Mouse (Mus musculus) neural tube, embryonic 13.5 days (tissue): ENCODE measurements at regions not wholly inside any gene's neighbourhood (a gene's known extent, or its start where the extent isn't known, plus 50 kb on each side); places are given as distances from the start of the nearest gene placed in this dataset.

Experiments used
- ATAC-seq: fragments of 200-750 bp; cut with Nextera tagmentation; 2 replicates; pipeline ENCODE4 v1.8.0; 2017; ENCODE audit warnings: low read depth, mild to moderate bottlenecking, moderate TSS enrichment, moderate library complexity
- H3K27ac ChIP-seq: fragments of 300-500 bp; sonication (generic); replicated peaks from 2 replicates; pipeline ENCODE4 v1.5.1; 2015; ENCODE audit warnings: moderate library complexity, mild to moderate bottlenecking, inconsistent platforms
- H3K27me3 ChIP-seq: fragments of 300-500 bp; sonication (generic); 2 replicates; pipeline ENCODE4 v1.6.1; 2015; ENCODE audit warnings: mild to moderate bottlenecking, inconsistent platforms
- H3K36me3 ChIP-seq: fragments of 300-500 bp; sonication (generic); 2 replicates; pipeline ENCODE4 v1.6.1; 2015; ENCODE audit warnings: mild to moderate bottlenecking, inconsistent platforms
- H3K4me1 ChIP-seq: fragments of 300-500 bp; sonication (generic); replicated peaks from 2 replicates; pipeline ENCODE4 v1.6.1; 2015; ENCODE audit warnings: inconsistent platforms
- H3K4me2 ChIP-seq: fragments of 300-500 bp; sonication (generic); 2 replicates; pipeline ENCODE4 v1.6.1; 2015; ENCODE audit warnings: inconsistent platforms, mild to moderate bottlenecking, moderate library complexity
- H3K4me3 ChIP-seq: fragments of 300-500 bp; sonication (generic); 2 replicates; pipeline ENCODE4 v1.5.1; 2015; ENCODE audit warnings: mild to moderate bottlenecking, inconsistent platforms
- H3K9ac ChIP-seq: fragments of 300-500 bp; sonication (generic); 2 replicates; pipeline ENCODE4 v1.6.1; 2015; ENCODE audit warnings: moderate library complexity, mild to moderate bottlenecking, inconsistent platforms
- H3K9me3 ChIP-seq: fragments of 300-500 bp; sonication (generic); 2 replicates; pipeline ENCODE4 v1.6.1; 2016; ENCODE audit warnings: inconsistent platforms
- WGBS: fragments of 180-500 bp; shearing (Covaris S2); methylation state at CpG from one replicate; pipeline ENCODE4 v1.1.7; 2015; 5-methylcytosine and 5-hydroxymethylcytosine counted together

DNA sequence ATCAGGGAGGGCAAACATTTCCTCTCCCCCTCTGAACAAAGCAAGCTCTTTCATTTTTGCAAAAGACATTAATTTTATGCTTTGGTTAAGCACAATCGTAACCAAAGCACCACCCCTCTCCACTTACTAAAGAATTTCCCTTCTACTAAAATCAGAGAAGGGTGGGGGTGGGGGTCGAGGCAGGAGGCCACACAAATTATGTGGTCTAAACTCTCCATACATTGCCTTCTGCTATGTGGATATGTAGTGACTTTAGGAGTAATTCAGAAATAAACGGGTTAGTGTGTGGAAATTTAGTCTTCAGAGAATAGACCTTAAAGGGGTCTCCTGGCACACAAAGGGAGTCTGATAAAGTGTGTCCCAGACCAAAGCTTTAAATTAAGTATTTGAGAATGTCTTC lies 204.1 kb upstream of the Sfrp2 start:
- Histone ChIP-seq H3K27ac (no peak overlapping the region), H3K27me3 (no peaks in the 10 kb centered on the region), H3K4me2 (no peak overlapping the region), H3K4me3 (no peak overlapping the region), H3K36me3 (no peaks in the 10 kb centered on the region), H3K9me3 (no peaks in the 10 kb centered on the region), H3K4me1 (no peaks in the 10 kb centered on the region), H3K9ac (no peak overlapping the region)
- no peak for ATAC-seq
- 43% methylated on average over 3 of the region's 3 CpGs for WGBS

DNA sequence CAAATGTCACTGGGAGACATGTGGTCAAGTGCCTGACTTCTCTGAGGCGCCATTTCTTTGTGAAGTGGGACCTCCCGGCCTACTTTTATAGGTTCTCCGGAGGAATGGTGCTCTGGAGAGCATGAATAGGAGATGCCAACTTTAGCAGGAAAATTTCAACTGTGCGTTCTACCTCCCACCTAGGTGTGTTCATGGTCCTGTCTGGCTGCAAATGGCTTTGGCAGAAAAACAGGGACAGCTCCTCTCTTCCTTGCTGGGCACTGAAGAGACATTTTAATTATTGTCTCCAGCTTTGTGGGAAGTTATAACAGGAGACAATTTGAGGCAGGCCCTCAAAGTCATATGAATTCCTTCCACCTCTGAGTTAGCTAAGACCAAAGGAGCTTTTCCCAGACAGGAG lies 190.6 kb upstream of the Sfrp2 start:
- no peak overlapping the region for H3K4me2 ChIP-seq
- no peak for ATAC-seq
- H3K4me1 ChIP-seq, result no peaks in the 10 kb centered on the region
- 91% methylated on average over 4 of the region's 4 CpGs for whole genome bisulfite sequencing
- H3K36me3 ChIP-seq, result no peaks in the 10 kb centered on the region
- H3K4me3 ChIP-seq, result no peak overlapping the region
- no peak overlapping the region for H3K9ac ChIP-seq
- H3K27me3 ChIP-seq, result no peaks in the 10 kb centered on the region
- H3K9me3 ChIP-seq, result no peaks in the 10 kb centered on the region
- no peak overlapping the region for H3K27ac ChIP-seq

DNA sequence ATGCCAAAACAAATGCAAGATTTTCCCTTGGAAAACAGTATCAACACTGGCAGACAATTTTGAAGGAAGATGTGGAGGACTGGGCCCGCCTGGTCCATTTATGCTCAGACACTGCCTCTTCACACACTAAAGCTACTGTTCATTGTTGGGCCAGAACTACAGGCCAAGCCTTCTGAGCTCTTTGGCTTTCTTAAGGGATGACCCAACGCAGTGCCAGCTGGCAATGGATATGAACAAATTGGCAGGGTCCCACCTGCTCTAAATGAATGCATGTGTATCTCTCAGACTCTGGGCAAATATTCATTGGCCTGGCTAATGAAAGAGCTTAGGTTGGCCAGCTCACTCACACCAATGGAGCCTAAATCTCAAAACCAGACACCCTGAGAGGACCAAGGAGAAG lies 190.0 kb upstream of the Sfrp2 start:
- no peak for ATAC-seq
- WGBS, result 92% methylated on average over 2 of the region's 2 CpGs
- H3K4me1 ChIP-seq, result no peaks in the 10 kb centered on the region

DNA sequence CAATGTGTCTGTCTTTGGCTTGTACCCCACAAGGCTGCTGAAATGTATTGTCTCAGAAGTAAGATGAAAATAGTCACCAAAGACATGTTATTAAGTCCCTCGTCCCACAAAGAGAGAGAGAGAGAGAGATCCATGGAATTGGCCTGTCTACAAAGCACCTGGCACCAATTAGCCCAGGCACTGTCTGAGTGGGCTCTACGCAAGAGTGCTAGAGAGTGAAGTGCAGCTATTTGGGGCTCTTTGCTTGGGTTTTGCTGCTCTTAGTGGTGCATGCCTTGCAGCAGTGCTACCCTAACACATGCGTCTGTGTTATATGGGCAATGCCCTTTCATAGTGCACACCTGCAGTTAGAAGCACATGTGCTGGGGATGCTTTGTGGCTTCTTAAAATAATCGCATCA lies 185.4 kb upstream of the Sfrp2 start:
- no peak for ATAC-seq
- Histone ChIP-seq H3K36me3 (no peaks in the 10 kb centered on the region), H3K27me3 (0 out of 2 replicates have a peak, but pooled peaks cover 4% of the 10 kb centered on the region), H3K4me1 (no peaks in the 10 kb centered on the region), H3K4me2 (no peak overlapping the region), H3K27ac (no peak overlapping the region), H3K4me3 (no peak overlapping the region), H3K9ac (no peak overlapping the region), H3K9me3 (no peaks in the 10 kb centered on the region)
- WGBS, result 80% methylated on average over 4 of the region's 4 CpGs

More for the DNA sequence above, 190.0 kb upstream of the Sfrp2 start:
- Histone ChIP-seq H3K9ac (no peak overlapping the region), H3K4me3 (no peak overlapping the region), H3K9me3 (no peaks in the 10 kb centered on the region), H3K36me3 (no peaks in the 10 kb centered on the region), H3K27ac (no peak overlapping the region), H3K27me3 (0 out of 2 replicates have a peak, but pooled peaks cover 4% of the 10 kb centered on the region), H3K4me2 (no peak overlapping the region)

DNA sequence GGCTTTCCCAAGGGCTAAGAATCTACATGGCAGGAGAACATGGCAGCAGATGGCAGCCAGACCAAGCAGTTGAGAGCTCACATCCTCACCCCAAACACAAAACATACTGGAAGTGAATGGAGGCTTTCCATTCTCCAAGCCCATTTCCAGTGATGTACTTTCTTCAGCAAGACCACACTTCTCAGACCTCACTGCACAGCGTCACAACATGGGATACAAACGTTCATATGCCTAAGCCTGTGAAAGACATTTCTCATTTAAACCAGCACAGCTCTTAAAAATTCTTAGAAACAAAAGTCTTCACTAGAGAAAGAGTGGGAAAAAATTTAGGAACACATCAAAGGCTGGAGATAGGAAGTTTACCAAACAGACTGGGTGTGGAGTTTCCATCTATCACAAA lies 183.9 kb upstream of the Sfrp2 start:
- peaks cover 9% of the 10 kb centered on the region; the same call in 1 of the 2 replicates for H3K27me3 ChIP-seq
- H3K27ac ChIP-seq, result no peak overlapping the region
- no peak overlapping the region for H3K9ac ChIP-seq
- H3K4me2 ChIP-seq, result no peak overlapping the region
- no peaks in the 10 kb centered on the region for H3K4me1 ChIP-seq
- no peak overlapping the region for H3K4me3 ChIP-seq
- no peak for ATAC-seq
- 70% methylated on average over 2 of the region's 2 CpGs for WGBS
- H3K36me3 ChIP-seq, result no peaks in the 10 kb centered on the region
- no peaks in the 10 kb centered on the region for H3K9me3 ChIP-seq

DNA sequence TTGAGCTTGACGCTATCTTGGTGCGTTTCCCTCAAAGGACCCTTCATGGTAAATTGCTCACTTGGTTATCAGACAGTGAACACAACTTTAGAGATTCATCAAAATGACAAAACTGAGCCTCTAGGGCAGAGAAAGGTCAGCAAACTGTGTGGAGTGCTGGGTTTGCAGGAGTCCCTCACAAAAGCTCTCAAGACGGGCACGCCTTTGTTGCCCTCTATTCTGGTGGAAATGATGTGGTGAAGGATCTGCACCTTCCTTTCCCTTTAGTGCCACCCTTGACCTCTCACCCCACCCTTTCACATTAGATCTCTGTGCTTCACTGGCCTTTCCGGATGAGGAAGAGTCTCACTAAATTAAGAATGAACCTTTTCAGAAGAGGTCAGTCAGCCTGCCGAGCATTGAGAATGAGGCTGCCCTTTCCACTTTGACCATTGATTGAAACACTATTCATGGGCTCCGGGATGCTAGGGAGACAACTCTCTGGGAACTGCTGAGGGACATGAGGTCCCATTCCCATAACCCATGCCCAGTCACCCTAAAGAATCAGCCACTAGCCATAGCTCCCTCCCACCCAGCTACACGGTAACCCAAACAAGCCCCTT lies 182.9 kb upstream of the Sfrp2 start:
- H3K9me3 ChIP-seq, result no peaks in the 10 kb centered on the region
- no peak overlapping the region for H3K27ac ChIP-seq
- no peak overlapping the region for H3K4me3 ChIP-seq
- ATAC-seq, result peak; percentile 65
- H3K27me3 ChIP-seq, result peaks cover 12% of the 10 kb centered on the region; the same call in 1 of the 2 replicates
- H3K9ac ChIP-seq, result no peak overlapping the region
- WGBS, result 17% methylated on average over 8 of the region's 8 CpGs
- H3K36me3 ChIP-seq, result no peaks in the 10 kb centered on the region
- no peak overlapping the region for H3K4me2 ChIP-seq
- H3K4me1 ChIP-seq, result no peaks in the 10 kb centered on the region

DNA sequence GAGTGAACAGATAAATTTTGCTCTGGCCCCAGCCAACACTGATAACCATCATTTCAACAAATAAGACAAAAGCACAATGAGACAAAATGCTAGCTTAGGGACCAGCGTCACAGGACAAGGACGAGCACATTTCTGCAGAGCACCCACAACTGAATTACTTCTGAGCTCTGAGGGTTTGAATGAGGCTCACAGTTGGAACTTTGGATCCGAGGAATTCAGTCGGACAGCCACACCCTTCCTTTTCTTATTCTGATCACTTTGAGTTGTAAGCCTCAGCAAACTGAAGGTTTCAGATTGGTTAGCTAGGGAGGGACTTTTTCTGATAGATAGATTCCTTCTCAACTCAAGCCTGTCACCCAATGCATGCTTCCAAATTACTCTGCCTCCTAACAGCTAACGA lies 180.0 kb upstream of the Sfrp2 start:
- no peak overlapping the region for H3K4me2 ChIP-seq

DNA sequence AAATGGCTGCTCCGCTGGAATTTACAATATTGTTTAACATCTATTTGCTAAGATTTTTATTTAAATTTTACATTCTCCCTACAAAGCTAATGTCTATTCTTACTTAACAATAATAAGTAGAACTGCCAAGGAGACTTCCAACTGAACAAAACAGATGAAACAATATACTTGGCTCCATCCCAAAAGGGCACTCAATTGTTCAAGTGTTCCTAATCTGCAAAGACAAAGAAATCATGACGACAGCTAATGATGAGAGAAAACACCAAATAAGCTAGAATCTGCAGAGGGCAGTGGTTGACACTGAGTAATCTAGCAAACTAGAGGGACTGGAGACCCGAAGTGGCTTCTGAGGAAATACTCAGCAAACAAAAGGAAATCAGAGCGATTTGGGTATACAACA lies 179.6 kb upstream of the Sfrp2 start:
- Histone ChIP-seq H3K9me3 (no peaks in the 10 kb centered on the region), H3K4me1 (no peaks in the 10 kb centered on the region; the same call in 1 of the 2 replicates), H3K9ac (no peak overlapping the region), H3K27me3 (peaks cover 9% of the 10 kb centered on the region; the same call in 1 of the 2 replicates), H3K36me3 (no peaks in the 10 kb centered on the region), H3K4me3 (no peak overlapping the region), H3K4me2 (no peak overlapping the region), H3K27ac (no peak overlapping the region)
- WGBS, result 78% methylated on average over 4 of the region's 4 CpGs
- ATAC-seq, result no peak

More for the DNA sequence above, 180.0 kb upstream of the Sfrp2 start:
- Histone ChIP-seq H3K9ac (no peak overlapping the region), H3K4me1 (no peaks in the 10 kb centered on the region; the same call in 1 of the 2 replicates), H3K36me3 (no peaks in the 10 kb centered on the region), H3K9me3 (no peaks in the 10 kb centered on the region), H3K4me3 (no peak overlapping the region), H3K27ac (no peak overlapping the region), H3K27me3 (peaks cover 9% of the 10 kb centered on the region; the same call in 1 of the 2 replicates)
- no peak for ATAC-seq
- 59% methylated on average over 5 of the region's 5 CpGs for WGBS

DNA sequence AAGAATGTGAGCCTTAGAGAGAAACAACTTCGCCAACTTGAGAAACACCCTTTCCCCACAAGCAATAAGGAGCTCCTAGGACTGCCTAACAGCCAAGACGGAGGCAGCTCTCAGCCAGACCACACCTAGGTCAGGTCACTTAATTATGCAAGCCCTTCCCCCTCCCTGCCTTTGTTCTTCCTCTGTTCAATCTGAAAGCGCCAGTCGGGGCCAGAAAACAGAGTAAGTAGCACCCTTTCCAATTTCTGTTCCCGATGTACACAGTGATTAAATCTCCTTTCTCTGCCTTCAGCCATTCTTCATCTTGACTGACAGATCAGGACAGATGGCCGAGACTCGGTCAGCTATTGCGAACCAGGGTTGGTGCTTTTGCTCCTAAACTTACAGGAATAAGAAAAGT lies 177.0 kb upstream of the Sfrp2 start:
- no peak overlapping the region for H3K4me3 ChIP-seq
- 33% methylated on average over 8 of the region's 8 CpGs for WGBS
- peaks cover 9% of the 10 kb centered on the region; the same call in 1 of the 2 replicates for H3K27me3 ChIP-seq
- no peaks in the 10 kb centered on the region for H3K36me3 ChIP-seq
- ATAC-seq, result no peak
- no peak overlapping the region for H3K9ac ChIP-seq
- no peak overlapping the region for H3K27ac ChIP-seq
- H3K4me2 ChIP-seq, result no peak overlapping the region
- H3K9me3 ChIP-seq, result no peaks in the 10 kb centered on the region
- no peaks in the 10 kb centered on the region; the same call in 1 of the 2 replicates for H3K4me1 ChIP-seq

DNA sequence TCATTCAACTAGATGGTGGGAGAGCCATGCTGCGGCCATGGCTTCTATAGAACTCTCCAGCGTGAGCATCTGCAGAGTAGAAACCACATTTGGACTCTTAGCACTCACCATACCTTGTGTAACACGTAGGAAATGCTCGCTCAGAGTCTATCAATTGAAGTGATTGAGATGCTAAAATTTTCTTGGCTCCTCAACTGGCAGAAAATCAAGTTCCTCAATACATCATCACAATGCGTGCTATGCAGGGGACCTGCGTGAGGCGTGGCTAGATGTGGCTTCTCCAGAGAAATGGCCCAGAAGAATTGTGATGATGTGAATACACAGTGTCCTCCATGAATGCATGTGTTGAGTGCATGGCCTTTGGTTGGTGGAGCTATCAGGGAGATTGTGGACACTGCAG lies 174.9 kb upstream of the Sfrp2 start:
- H3K27ac ChIP-seq, result no peak overlapping the region
- H3K4me3 ChIP-seq, result no peak overlapping the region
- no peak for ATAC-seq
- no peak overlapping the region for H3K9ac ChIP-seq
- no peaks in the 10 kb centered on the region for H3K9me3 ChIP-seq
- 95% methylated on average over 7 of the region's 7 CpGs for WGBS
- peaks cover 9% of the 10 kb centered on the region; the same call in 1 of the 2 replicates for H3K27me3 ChIP-seq
- no peaks in the 10 kb centered on the region; the same call in 1 of the 2 replicates for H3K4me1 ChIP-seq
- no peak overlapping the region for H3K4me2 ChIP-seq
- H3K36me3 ChIP-seq, result no peaks in the 10 kb centered on the region

DNA sequence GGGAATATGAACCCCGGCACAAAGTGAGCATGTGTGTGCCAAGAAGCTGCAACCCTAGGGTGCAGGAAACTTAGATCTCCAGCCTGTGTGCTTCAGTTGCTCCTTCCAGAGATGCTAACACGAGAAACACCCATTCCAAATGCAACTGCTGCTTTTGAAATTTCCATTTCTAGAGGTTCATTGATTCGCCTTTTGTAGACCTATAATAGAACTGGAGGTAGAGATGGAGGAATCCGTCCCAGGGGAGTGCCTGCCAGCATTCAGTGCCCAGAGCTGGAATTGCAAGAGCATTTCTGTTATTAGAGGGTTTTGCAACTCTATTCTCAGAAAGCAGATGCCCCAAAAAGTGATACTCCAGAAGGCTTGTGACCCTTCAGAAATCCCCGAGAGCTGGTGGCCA lies 172.8 kb upstream of the Sfrp2 start:
- Histone ChIP-seq H3K27ac (no peak overlapping the region), H3K4me1 (no peaks in the 10 kb centered on the region; the same call in 1 of the 2 replicates), H3K4me3 (no peak overlapping the region), H3K4me2 (no peak overlapping the region), H3K9me3 (no peaks in the 10 kb centered on the region), H3K36me3 (no peaks in the 10 kb centered on the region), H3K9ac (no peak overlapping the region), H3K27me3 (no peaks in the 10 kb centered on the region)
- no peak for ATAC-seq
- 82% methylated on average over 5 of the region's 5 CpGs for WGBS

DNA sequence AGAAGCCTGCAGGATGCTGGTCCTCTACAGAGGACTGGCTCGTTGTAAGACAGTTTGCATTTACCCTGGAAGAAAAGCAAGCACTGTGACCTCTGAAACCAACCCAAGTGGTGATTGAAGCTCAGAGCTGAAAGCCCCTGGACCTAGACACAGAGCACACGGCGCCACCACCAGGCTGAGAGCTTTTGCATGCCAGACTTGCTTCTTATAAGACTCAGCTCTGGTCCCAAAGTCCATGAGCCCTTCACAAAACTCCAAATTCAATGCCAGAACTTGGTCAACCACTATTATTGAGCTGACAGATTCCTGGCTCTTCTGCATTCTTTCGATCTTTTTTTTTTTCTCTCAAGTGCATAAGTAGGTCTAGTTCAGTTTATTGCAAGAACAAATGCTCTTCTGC lies 164.6 kb upstream of the Sfrp2 start:
- no peak for ATAC-seq
- Histone ChIP-seq H3K4me3 (no peak overlapping the region), H3K4me1 (no peaks in the 10 kb centered on the region), H3K9ac (no peak overlapping the region), H3K27ac (no peak overlapping the region), H3K36me3 (no peaks in the 10 kb centered on the region), H3K4me2 (no peak overlapping the region), H3K27me3 (no peaks in the 10 kb centered on the region), H3K9me3 (no peaks in the 10 kb centered on the region)
- 87% methylated on average over 4 of the region's 4 CpGs for WGBS
